Mouse (Mus musculus) olfactory bulb, adult 2 months (tissue): ENCODE measurements at regions not wholly inside any gene's neighbourhood (a gene's known extent, or its start where the extent isn't known, plus 50 kb on each side); places are given as distances from the start of the nearest gene placed in this dataset.

Experiments used
- H3K27ac ChIP-seq: fragments of 200-500 bp; 2 replicates; pipeline ENCODE4 v1.5.1; 2012; ENCODE audit warnings: low read depth, low read length; ENCODE audit not compliant: insufficient read depth
- H3K4me1 ChIP-seq: fragments of 200-500 bp; 2 replicates; pipeline ENCODE4 v1.6.1; 2012; ENCODE audit warnings: low read length; ENCODE audit not compliant: control insufficient read depth, insufficient read depth
- H3K4me3 ChIP-seq: fragments of 200-500 bp; 2 replicates; pipeline ENCODE4 v1.5.1; 2012; ENCODE audit warnings: mild to moderate bottlenecking, low read depth, low read length, moderate library complexity; ENCODE audit not compliant: insufficient read depth
- CTCF ChIP-seq: fragments of 200-500 bp; IDR thresholded peaks from 2 replicates; pipeline ENCODE4 v1.5.1; 2012; ENCODE audit warnings: low read depth, mild to moderate bottlenecking, low read length, moderate library complexity; ENCODE audit not compliant: insufficient read depth
- POLR2A ChIP-seq: fragments of 200-500 bp; IDR thresholded peaks from 2 replicates; pipeline ENCODE4 v1.6.1; 2012; ENCODE audit warnings: mild to moderate bottlenecking, low read depth, low read length, moderate library complexity; ENCODE audit not compliant: insufficient read depth
- WGBS: fragments of 180-500 bp; shearing (Covaris S2); methylation state at CpG from one replicate; pipeline ENCODE4 v1.1.7; 2018; 5-methylcytosine and 5-hydroxymethylcytosine counted together

DNA sequence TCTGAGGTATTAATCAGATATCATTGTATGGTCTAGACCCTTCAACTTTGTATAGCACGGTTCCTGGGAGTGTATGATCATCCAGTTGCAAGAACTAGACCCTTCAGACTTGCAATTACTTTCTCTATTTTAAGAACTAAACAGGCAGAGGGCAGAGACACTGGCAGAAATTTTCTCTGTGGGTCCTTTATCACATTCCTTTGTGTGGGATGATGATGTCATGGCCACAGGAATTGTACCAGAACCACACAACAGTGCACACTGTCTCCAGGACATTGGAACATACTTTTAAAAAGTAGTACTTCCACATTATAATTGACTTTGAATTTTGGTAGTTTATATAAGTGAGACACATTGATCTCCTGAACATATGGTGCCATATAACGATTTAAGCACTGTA, 674.2 kb downstream of the Rfpl4b start:
- TF ChIP-seq POLR2A, result no peak
- TF ChIP-seq CTCF, result no peak
- Histone ChIP-seq H3K4me1 (no peaks in the 10 kb centered on the region), H3K27ac (no peak overlapping the region), H3K4me3 (no peak overlapping the region)
- 83% methylated on average over 2 of the region's 2 CpGs for WGBS

DNA sequence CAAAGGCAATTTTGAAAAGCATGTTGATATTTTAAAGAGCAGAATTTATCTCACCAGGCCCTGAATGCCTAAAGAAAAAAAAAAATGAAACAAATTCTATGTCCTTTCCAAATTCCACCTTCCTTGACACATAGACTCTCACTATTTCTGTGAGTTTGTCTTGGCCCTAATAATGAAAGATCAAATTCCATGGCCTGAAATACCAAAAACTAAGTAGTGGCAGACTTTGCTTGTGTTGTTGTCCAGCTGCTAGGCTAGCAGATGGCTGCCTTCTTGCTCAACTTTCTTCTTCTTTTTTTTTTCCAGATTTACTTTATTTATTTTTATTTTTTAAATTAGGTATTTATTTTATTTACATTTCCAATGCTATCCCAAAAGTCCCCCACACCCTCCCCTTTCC, 682.4 kb downstream of the Rfpl4b start:
- no peaks in the 10 kb centered on the region for H3K4me1 ChIP-seq
- no peak overlapping the region for H3K27ac ChIP-seq
- no peak overlapping the region for H3K4me3 ChIP-seq

DNA sequence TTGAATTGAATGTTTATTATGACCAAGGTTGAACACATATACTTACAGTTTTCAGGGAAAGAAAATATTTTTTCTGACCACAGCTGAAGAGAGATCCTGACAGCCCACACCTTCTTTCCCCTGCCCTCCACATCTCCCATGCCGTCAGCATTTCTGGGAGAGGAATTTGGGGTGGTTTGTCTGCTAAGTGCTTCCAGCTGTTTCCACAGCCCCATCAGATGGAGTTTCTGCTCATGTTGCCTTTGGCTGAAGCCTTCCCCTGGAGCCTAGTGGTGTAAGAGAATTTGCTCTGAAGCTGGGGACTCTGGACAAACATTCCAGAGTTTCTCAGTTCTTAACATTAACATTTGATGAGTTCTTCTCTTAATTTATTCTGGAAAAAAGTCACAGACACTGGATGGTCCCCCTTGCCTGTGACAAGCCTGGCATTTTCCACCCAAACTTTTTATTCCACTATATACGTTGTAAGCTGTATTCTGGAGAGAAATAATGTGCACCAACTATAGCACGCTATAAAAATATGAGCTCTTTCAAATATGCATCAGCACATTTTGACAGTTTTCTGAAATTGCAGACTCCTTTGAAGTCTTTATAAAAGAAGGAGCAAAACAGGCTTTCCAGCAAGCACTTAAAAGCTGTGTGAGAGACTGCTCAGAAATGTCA, 699.5 kb downstream of the Rfpl4b start:
- WGBS, result 77% methylated on average over 3 of the region's 3 CpGs
- H3K27ac ChIP-seq, result no peak overlapping the region
- H3K4me3 ChIP-seq, result no peak overlapping the region
- H3K4me1 ChIP-seq, result no peaks in the 10 kb centered on the region
- TF ChIP-seq CTCF, result no peak

More for the DNA sequence above, 682.4 kb downstream of the Rfpl4b start:
- no peak for TF ChIP-seq POLR2A
- no peak for TF ChIP-seq CTCF

DNA sequence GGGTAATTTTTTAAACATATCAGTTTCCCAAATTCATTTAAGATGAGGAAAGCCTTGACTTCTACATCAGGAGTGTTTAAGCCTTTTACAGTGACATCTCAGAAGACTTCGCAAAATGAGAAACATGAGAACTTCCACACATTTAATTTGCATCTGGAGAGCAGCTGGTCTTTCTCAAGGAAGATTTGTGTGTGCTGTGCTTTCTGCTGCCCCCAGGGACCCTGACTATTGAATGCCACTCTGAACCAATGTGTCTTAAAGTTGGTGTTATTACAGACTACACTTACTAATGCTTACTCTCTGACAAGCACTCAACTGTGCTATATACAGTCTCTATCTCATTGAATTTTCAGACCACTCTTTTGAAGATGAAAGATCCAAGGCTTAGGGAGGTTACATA, 703.0 kb downstream of the Rfpl4b start:
- Histone ChIP-seq H3K4me1 (no peaks in the 10 kb centered on the region), H3K4me3 (no peak overlapping the region), H3K27ac (no peak overlapping the region)
- TF ChIP-seq POLR2A, result no peak
- TF ChIP-seq CTCF, result no peak
- 96% methylated on average over 1 of the region's 1 CpGs for WGBS

DNA sequence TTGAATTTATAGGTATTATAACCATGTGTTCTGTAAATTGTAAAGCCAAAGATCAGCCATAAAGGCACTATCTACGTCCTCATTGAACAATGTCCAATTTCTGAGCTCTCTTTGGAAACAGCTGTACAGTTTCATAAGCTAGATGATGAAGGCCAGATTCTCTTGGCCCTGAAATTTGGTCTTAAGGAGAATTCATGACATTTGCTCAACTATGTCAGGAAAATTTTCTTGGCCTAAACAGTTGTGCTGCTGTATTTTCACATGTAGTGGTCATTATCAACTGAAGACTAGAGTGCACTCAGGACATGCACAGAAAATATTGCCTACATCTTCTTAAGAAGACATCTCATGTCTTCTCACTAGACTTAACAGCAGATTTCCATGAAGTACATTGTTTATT, 705.1 kb downstream of the Rfpl4b start:
- no peak overlapping the region for H3K4me3 ChIP-seq
- TF ChIP-seq POLR2A (no peak), CTCF (no peak)
- WGBS, result 96% methylated on average over 1 of the region's 1 CpGs
- no peaks in the 10 kb centered on the region for H3K4me1 ChIP-seq
- no peak overlapping the region for H3K27ac ChIP-seq

DNA sequence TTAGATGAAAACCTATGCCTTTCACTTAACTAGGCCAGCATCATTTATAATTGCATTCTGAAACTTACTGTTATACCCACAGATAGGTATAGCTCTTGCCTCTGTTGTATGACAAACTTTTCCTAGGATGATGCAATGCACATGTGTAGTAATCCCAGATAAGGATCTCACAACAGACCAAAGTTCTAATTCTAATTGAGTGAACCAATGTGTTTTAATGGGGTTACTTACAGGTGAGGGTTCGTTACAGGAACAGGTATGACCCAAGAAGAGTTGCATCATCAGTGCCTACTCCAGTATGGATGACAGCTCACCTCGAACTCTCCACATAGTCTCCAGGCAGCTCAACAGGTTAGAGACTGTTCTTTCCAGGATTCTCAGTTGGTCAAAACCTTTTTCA, 707.4 kb downstream of the Rfpl4b start:
- WGBS, result 92% methylated on average over 2 of the region's 2 CpGs
- H3K4me3 ChIP-seq, result no peak overlapping the region
- TF ChIP-seq CTCF (no peak), POLR2A (no peak)

DNA sequence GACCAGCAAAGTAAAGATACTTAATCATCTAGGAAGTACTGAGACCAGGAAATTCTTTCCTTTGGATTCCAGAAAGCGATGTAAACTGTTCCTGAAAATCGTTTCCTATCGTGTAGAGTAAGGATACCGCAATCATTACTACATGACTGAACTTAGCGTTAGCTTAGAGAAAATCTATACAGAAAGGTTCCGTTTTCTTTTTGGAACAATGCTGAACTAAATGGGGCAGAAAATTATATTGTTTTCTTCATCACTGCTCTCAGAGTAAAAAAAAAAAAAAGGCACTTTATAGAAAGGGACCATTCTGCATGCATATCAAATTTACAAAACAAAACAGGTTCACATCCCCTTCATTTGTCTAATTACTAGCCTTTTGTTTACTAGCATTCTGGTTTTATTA, 713.0 kb downstream of the Rfpl4b start:
- H3K27ac ChIP-seq, result no peak overlapping the region
- WGBS, result 23% methylated on average over 6 of the region's 6 CpGs
- TF ChIP-seq POLR2A (no peak), CTCF (no peak)

More for the DNA sequence above, 707.4 kb downstream of the Rfpl4b start:
- Histone ChIP-seq H3K27ac (no peak overlapping the region), H3K4me1 (no peaks in the 10 kb centered on the region)

DNA sequence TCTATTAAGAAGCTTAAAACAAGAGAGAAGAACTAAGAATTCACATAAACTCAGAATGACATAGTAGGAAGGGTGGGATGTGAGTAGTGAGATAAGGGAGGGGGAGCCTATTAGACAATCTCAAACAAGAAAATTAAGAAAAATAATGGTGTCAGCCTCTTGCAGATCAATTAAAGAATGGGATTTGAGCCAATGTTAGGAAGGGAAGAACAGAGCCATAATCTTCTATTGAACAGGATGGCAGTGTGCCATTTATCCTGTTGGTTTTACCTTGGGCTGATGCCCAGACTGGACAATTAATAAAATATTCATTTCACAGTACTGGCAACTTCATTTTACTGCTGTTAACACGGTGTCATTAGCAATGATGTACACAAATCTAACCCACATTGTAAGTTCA, 718.0 kb downstream of the Rfpl4b start:
- H3K27ac ChIP-seq, result no peak overlapping the region
- WGBS, result 23% methylated on average over 1 of the region's 1 CpGs
- TF ChIP-seq CTCF (no peak), POLR2A (no peak)
- no peak overlapping the region for H3K4me3 ChIP-seq
- no peaks in the 10 kb centered on the region for H3K4me1 ChIP-seq

More for the DNA sequence above, 713.0 kb downstream of the Rfpl4b start:
- H3K4me3 ChIP-seq, result no peak overlapping the region
- H3K4me1 ChIP-seq, result no peaks in the 10 kb centered on the region

DNA sequence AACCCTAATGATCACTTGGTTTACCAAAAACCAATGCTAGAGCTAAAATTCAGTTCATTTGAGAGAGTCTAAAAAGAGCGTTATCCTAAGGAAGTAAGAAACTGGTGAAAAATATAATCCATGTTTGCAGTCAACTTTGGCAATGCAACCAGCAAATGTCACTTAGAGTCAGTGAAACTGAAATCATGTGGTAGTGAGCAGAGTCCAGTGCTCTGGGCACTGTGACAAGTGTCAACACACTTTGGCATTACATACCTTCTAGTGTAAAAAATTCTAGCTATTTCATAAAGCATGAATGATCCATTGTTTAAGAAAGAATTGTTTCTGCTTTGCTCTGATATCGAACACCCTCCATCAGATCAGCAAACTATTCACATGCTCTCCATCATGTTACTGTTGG, 743.1 kb downstream of the Rfpl4b start:
- Histone ChIP-seq H3K4me3 (no peak overlapping the region), H3K4me1 (no peaks in the 10 kb centered on the region), H3K27ac (no peak overlapping the region)
- TF ChIP-seq CTCF (no peak), POLR2A (no peak)
- WGBS, result 90% methylated on average over 2 of the region's 2 CpGs

DNA sequence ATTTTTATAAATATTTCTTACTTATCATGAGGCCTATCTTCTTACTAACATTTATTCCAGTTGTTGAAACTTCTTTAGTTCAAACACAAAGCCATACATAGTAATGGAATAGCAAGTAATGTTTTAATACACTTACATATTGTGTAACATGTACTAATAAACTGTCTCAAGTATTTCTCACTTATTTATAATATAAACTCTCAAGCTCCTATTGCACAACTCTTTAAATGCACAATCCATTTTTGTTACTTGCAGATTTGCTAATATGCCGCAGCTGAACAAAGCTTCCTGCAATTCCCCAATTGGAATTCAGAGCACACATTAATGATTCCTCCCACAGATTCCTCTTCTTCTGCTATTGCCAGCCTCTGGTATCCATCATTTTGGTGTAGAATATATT, 749.2 kb downstream of the Rfpl4b start:
- TF ChIP-seq POLR2A, result no peak
- no peak for TF ChIP-seq CTCF
- no peaks in the 10 kb centered on the region for H3K4me1 ChIP-seq
- H3K4me3 ChIP-seq, result no peak overlapping the region
- WGBS, result 67% methylated on average over 1 of the region's 1 CpGs
- no peak overlapping the region for H3K27ac ChIP-seq
